Mouse (Mus musculus) thymus, adult 2 months (tissue): ENCODE measurements around the gene Sema4d.

ENCODE experiments used
- CTCF ChIP-seq: fragments of 200-500 bp; IDR thresholded peaks from 2 replicates; pipeline ENCODE4 v1.5.1; 2012; ENCODE audit warnings: mild to moderate bottlenecking, control low read depth, low read length, moderate library complexity, borderline replicate concordance; ENCODE audit not compliant: control insufficient read depth, poor library complexity, insufficient read depth; ENCODE audit errors: extremely low read depth
- POLR2A ChIP-seq: fragments of 200-500 bp; IDR thresholded peaks from 2 replicates; pipeline ENCODE4 v1.6.1; 2012; ENCODE audit warnings: mild to moderate bottlenecking, low read length, control low read depth, moderate library complexity; ENCODE audit not compliant: control insufficient read depth, poor library complexity, insufficient read depth; ENCODE audit errors: extremely low read depth

DNA sequence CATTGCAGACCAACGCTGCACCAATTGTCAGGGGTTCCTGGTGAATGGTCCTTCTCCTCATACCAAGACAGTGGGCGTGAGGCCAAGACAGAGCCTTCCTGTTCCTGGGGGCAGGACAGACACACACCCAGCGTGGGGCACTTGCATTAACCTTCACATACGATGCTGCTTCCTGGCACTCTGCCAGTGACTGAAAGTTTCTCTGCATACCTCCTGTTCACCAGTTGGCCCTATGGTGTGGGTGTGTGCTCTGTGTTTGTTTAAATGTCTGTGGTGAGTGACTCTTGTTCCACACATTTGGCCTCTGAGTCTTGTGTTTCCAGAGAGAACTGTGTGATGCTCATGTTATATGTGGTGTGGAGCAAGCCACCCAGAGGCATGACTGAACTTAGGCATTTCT, 116.9 kb downstream of the Sema4d start:
- TF ChIP-seq CTCF (no peak), POLR2A (no peak)
